Mouse (Mus musculus): ENCODE results near the gene Rbm26. TPM values are rescaled to one million over a fixed set of nuclear protein-coding genes. Genes with fewer than 3 reads are reported as not detected.

The Rbm26 gene
- total RNA-seq, 2 experiments from 2014 or later: 28.8 to 32.2 TPM

DNA sequence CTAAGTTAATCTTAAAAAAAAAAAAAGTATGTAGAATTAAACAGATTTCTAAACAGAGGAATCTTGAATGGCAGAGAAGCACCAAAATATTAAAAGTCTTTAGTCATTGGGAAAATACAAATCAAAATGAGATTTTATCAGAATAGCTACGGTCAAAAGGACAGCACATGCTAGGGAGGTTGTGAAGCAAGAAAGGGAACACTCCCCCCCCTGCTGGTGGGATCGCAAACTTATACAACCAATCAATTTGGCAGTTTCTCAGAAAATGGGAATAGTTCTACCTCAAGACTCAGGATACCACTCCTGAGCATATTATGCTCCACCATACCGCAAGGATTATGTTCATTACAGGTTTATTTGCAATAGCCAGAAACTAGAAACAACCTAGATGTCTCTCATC, 80.9 kb downstream of the Rbm26 start:
- no peak for DNase-seq
- intact Hi-C loops (cut with DNase I): no loop called here

DNA sequence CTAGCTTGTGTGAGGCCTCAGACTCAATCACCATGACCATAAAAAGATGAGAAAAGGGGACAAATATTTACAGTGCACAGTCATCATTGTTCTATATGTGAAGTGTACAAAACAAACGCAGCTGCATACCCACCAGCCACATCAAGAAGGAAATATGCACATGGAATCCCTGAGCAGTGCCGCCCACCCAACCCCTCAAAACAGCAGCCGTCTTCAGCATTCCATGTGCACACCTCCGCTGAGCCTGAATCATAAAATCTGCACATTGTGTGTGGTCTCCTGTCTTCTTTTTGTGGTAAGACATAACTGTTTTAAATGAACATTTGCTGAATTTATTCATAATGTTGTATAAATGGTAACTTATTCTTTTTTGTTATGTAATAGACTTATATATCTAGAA, 90.1 kb downstream of the Rbm26 start:
- DNase-seq: no peak
- intact Hi-C loops (cut with DNase I): no loop called here

DNA sequence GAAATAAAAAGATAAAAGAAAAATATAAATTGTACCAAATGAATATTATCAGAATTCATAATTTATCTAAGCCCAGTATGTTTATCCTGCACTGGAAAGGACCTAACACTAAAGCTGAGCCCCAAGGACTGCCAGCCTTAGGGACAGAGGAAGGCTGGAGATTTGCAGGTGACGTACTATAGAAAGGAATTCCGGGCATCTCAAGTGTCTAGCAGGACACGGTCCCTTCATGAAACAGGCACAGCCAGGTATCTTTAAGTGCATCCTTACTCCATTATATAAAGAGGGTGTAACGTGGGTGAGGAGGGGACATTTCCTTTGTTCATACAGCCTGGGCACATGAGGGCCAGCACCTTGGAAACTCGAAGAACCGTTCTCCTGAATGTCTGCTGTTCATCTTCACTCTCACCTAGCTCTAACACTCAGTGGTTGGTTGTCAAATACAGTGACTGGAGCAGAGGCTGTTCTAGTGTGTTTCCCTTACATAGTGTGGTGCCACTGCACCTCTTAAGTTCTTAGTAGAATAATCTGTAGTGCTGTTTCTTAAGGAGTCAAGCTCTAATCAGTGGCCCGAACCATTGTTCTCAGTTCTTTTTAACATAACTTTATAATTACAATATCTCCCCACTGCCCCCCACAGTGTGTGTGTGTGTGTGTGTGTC, 91.7 kb downstream of the Rbm26 start:
- intact Hi-C loops (cut with DNase I): no loop called here
- no peak for DNase-seq

DNA sequence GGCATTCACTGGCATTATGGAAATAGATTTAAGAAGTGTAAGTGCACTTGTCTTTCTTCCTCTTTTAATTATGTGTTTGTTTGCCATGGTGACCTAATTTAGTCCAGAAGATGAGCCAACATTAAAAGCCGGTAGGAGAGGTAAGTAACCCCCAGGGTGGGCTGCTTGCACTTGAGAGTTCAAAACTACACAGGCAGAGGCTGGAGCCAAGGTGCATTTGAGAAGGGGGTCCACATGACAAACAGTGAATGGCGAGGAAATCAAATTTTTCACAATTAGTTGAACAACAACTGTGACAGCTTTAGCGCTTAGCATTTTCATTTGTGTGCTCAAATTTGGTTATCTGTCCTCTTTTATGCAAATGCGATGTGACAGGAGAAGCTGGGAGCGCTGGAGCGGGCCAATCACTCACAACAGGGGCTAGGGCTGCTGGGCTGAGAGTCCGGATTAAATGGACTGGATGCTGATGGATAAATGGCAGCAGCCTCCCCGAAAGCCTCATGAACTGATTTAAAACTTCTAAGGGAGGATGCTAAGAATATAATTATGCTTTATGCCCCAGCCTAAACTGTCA, 92.3 kb downstream of the Rbm26 start:
- intact Hi-C loops (cut with DNase I): no loop called here
- no peak for DNase-seq

DNA sequence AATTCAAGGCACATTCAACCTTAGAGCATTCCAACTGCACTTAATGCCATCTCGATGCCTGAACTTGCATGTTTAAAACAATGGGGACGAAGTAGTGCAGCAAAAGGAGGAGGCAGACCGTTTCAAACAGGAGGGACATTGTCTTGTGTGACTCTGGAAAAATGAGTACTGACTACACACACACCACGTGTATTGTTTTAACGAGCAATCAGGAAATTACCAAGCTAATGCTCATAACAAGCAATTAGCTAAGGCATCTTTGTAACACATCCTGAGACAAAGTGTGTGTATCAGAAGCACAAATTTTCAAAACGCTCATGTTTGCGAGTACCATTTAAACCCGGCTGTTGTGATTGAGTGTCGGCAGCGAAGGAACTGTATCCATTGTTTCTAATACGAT, 93.0 kb downstream of the Rbm26 start:
- intact Hi-C loops (cut with DNase I): no loop called here

DNA sequence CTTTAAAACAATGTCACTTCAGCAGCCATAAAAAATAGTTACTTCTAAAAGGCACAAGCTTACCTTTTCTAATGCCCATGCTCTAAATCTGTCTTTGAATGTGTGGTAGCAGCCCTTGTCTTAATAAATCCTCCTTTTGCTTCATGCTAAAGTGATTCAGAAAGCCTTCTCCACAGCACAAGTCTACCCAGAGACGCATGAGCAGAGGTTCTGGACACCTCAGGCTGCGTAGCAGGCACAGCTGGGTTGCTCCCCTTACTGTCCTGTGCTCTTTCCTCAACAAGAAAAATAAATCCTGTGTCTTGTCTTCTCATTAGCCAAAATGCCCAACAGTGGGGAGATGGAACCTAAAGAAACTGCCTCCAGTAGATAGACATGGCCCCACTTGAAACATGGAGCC, 102.4 kb downstream of the Rbm26 start:
- no peak for DNase-seq
- intact Hi-C loops (cut with DNase I): no loop called here

More for the DNA sequence above, 93.0 kb downstream of the Rbm26 start:
- no peak for DNase-seq

DNA sequence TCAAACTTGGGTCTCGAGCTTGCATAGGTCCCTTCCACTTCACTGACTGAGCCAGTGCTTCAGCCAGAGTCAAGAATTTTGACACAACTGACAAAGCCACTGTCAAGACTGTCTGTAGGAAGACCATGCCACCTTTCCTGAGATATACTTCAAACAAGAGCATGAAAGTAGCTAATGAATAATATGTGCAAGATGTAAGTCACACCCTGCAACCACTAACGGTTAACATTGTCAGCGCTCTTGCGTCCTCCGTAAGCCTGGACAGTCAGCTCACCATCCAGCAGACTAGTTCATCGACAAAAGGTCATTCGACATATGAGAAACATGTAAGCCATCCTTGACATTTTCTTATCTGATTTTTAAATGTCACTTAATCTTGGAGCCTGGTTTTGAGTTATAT, 102.8 kb downstream of the Rbm26 start:
- no peak for DNase-seq
- intact Hi-C loops (cut with DNase I): no loop called here

DNA sequence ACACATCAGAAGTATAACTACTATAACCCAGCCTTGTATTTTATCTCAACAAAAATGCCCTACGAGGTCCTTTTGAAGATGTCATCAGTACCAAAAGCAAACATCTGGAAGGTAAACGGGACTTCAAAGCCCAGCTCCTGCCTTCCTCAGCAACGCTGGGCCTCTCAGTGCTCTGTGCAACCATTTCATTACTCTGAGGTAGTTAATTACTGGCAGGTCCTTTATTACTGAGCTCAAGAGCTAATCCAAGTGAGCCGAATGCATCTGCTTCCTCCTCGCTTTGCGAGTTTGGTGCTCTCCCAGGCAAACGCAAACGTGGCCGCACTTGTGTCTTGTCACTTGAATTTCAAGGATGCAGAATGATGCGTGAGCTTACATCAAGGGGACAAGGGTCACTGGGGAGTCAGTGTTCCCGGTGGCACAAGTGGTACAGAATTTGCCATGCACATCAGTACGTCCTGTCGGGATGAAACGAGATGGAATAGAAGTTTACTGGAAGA, 106.1 kb downstream of the Rbm26 start:
- no peak for DNase-seq
- intact Hi-C loops (cut with DNase I): no loop called here

DNA sequence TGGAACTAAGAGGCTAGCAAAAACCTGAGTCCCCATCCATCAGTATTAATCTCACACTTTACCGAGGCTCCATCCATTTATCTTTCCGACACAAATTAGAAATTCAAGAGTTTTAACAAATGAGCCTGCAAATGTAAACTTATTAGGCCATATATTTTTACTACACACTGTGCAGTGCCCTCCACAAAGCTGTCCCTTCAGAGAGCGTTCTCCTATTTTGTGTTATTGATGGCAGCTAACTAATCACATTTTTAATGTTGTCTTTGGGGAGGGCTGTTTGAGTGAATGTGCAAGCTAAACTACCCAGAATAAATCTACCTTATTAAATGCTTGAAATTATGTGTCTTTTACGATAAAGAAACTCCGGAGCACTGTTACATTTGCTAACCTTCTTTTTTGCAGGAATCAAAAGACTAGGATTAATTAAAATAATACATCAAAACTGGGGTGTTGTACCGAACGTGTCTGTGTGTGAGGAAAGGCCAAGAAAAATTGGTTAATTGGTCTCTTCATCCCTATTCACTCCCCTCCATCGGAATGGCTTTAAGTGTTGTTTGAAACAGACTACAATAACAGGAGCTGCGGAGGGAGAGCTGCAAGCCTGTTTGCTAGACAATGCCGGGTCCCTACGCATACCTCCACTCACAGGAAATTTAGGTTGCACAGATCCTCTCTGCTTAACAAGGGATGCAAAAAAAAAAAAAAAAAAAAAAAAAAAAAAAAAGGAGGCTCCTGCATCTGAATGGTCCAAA, 106.7 kb downstream of the Rbm26 start:
- intact Hi-C loops (cut with DNase I): no loop called here
- DNase-seq: no peak

DNA sequence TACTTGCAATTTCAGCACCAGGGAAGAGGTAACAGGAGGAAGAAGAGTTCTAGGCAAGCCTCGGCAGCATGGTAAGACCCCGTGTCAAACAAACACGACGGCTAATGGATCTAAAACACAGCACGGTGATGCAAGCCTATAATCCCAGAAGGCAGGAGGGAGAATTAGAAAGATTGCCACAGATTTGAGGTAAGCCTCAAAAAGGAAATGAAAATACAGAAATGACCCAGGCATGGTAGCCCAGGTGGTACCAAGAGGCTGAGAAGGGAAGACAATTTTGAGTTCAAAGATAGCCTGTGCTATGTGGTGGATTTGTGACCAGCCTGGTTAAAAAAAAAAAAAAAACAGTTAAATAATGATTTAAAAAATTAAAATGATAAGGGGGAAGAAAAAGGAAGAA, 109.1 kb downstream of the Rbm26 start:
- intact Hi-C loops (cut with DNase I): no loop called here

DNA sequence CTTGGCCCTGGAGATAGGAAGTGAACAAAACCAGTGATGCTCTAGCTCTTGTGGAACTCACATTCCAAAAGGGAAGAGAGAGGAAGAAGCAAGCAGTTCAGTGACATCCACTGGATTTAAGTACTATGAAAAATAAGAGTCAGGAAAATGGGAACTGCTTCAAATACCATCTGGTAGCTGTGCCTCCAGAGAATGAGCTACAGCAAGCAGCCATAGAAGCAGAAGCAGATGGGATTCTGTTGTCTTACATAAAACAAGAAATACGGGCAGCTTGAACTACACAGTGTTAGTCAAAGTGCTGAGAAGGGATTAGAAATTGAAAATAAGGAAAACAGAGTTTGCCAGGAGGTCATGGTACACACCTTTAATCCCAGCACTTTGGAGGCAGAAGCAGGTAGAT, 112.9 kb downstream of the Rbm26 start:
- intact Hi-C loops (cut with DNase I): no loop called here
- DNase-seq: no peak

More for the DNA sequence above, 109.1 kb downstream of the Rbm26 start:
- no peak for DNase-seq

DNA sequence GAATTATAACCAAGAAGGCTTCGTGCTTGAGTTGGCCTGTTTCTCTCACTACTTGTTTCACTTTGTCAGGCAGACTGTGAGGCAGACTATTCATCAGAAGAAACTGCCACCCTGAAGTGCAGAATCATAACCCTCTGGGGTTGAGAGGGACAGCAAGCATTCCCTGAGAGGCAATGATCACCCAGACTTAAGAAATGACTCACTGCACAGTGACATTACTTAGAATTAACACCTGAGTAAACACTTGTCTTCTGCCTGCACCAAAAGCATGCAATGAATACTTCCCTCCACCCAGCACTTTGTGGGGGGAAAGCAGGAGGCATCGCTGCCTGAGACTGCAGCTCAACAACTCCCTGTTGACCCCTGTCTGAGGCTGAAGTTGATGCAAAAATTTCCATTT, 115.9 kb downstream of the Rbm26 start:
- intact Hi-C loops (cut with DNase I): no loop called here
- no peak for DNase-seq

DNA sequence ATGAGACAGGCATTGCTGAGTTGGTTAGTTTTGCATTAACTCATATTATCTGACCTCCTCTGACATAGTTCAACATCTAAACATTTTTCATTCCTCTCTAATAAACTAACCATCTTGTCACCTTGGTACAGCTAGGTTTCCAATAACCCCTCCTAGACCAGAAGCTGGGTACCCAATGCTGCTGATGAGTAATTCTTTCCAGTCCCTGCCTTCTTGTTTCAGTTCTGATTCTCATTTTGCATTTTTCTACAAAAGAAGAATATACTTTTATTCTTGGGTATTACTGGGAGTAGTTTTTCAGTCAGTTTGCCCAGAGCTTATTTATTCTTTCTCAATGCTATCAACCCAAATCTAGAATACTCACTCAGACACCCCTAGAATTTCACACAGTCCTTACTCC, 119.2 kb downstream of the Rbm26 start:
- intact Hi-C loops (cut with DNase I): no loop called here
- no peak for DNase-seq

Other genes with a start within 250 kb of the Rbm26 start
- 10 to 100 TPM; 27.7 to 30.3 TPM for gene Ndfip2, start 81.2 kb upstream of the Rbm26 start, total RNA-seq (2021)

Data from heart, postnatal 10 days (tissue).